Mouse (Mus musculus) MEL (cell line): ENCODE data around the gene B3gnt4. TPM values are rescaled to one million over a fixed set of nuclear protein-coding genes. Genes with fewer than 3 reads are reported as not detected.

Experiments used
- DNase-seq: peaks from one replicate; pipeline ENCODE4 v3.0.0; 2011; ENCODE audit warnings: low read depth, low spot score
- H3K27ac ChIP-seq: 2 replicates; pipeline ENCODE4 v1.5.1; 2012; ENCODE audit warnings: low read depth, mild to moderate bottlenecking, control low read depth, low read length, moderate library complexity; ENCODE audit not compliant: control insufficient read depth
- H3K27me3 ChIP-seq, 2 experiments: fragments of 150-350 bp in 1 of 2; sonication (generic) in 1 of 2; 2 replicates each; pipeline ENCODE4 v1.6.1; 2012; ENCODE audit warnings: low read length in 2 of 2, mild to moderate bottlenecking in 2 of 2, improper control_type of control experiment in 1 of 2, moderate library complexity in 1 of 2; ENCODE audit not compliant: insufficient read depth in 2 of 2, control insufficient read depth in 1 of 2
- H3K36me3 ChIP-seq, 2 experiments: 2 replicates each; pipeline ENCODE4 v1.6.1; 2012 to 2014; ENCODE audit warnings: low read length in 2 of 2, improper control_type of control experiment in 1 of 2, inconsistent platforms in 1 of 2, mild to moderate bottlenecking in 1 of 2; ENCODE audit not compliant: insufficient read depth in 2 of 2, control insufficient read depth in 1 of 2
- H3K4me1 ChIP-seq, 2 experiments: fragments of 150-350 bp in 1 of 2; sonication (generic) in 1 of 2; 2 replicates each; pipeline ENCODE4 v1.6.1; 2012; ENCODE audit warnings: low read length in 2 of 2, improper control_type of control experiment in 1 of 2, mild to moderate bottlenecking in 1 of 2; ENCODE audit not compliant: insufficient read depth in 2 of 2, control insufficient read depth in 1 of 2
- H3K4me3 ChIP-seq, 2 experiments: fragments of 150-350 bp in 1 of 2; sonication (generic) in 1 of 2; 2 replicates each; pipeline ENCODE4 v1.5.1; 2012; ENCODE audit warnings: low read depth in 2 of 2, low read length in 2 of 2, mild to moderate bottlenecking in 2 of 2, moderate library complexity in 2 of 2, control low read depth in 1 of 2, improper control_type of control experiment in 1 of 2; ENCODE audit not compliant: control insufficient read depth in 1 of 2, insufficient read depth in 1 of 2
- H3K79me2 ChIP-seq: 2 replicates; pipeline ENCODE4 v1.6.1; 2012; ENCODE audit warnings: mild to moderate bottlenecking, low read length, moderate library complexity; ENCODE audit not compliant: control insufficient read depth, poor library complexity, insufficient read depth
- H3K9ac ChIP-seq: 2 replicates; pipeline ENCODE4 v1.6.1; 2012; ENCODE audit warnings: low read depth, mild to moderate bottlenecking, control low read depth, low read length, moderate library complexity; ENCODE audit not compliant: control insufficient read depth, poor library complexity, severe bottlenecking
- H3K9me3 ChIP-seq: fragments of 150-350 bp; sonication (generic); replicated peaks from 2 replicates; pipeline ENCODE4 v1.6.1; 2012; ENCODE audit warnings: mild to moderate bottlenecking, low read length, improper control_type of control experiment, moderate library complexity; ENCODE audit not compliant: insufficient read depth
- CHD1 ChIP-seq: IDR thresholded peaks from 2 replicates; pipeline ENCODE4 v1.6.1; 2012; ENCODE audit warnings: low read depth, mild to moderate bottlenecking, inconsistent platforms, low read length, improper control_type of control experiment
- CHD2 ChIP-seq: IDR thresholded peaks from 2 replicates; pipeline ENCODE4 v1.6.1; 2011; ENCODE audit warnings: low read length, improper control_type of control experiment
- CTCF ChIP-seq, 3 experiments: IDR thresholded peaks in 2 of 3; conservative IDR thresholded peaks in 1 of 3; 2 replicates each; pipeline ENCODE4 v1.5.1; 2011 to 2012; ENCODE audit warnings: low read length in 3 of 3, low read depth in 2 of 3, mild to moderate bottlenecking in 2 of 3, improper control_type of control experiment in 1 of 3, inconsistent platforms in 1 of 3, mixed read lengths in 1 of 3, moderate library complexity in 1 of 3; ENCODE audit not compliant: control insufficient read depth in 1 of 3, insufficient read depth in 1 of 3, poor library complexity in 1 of 3, severe bottlenecking in 1 of 3
- EP300 ChIP-seq, 2 experiments: IDR thresholded peaks; 2 replicates each; pipeline ENCODE4 v1.6.1; 2011; ENCODE audit warnings: improper control_type of control experiment in 2 of 2, low read length in 2 of 2, low read depth in 1 of 2, mild to moderate bottlenecking in 1 of 2
- GABPA ChIP-seq: IDR thresholded peaks from 2 replicates; pipeline ENCODE4 v1.6.1; 2012; ENCODE audit warnings: low read depth, mild to moderate bottlenecking, inconsistent platforms, low read length, improper control_type of control experiment, moderate library complexity
- GATA1 ChIP-seq: IDR thresholded peaks from 2 replicates; pipeline ENCODE4 v1.6.1; 2011; ENCODE audit warnings: low read depth, low read length, improper control_type of control experiment
- HCFC1 ChIP-seq: IDR thresholded peaks from 2 replicates; pipeline ENCODE4 v1.6.1; 2012; ENCODE audit warnings: low read depth, mild to moderate bottlenecking, inconsistent platforms, low read length, improper control_type of control experiment, moderate library complexity
- JUND ChIP-seq: IDR thresholded peaks from 2 replicates; pipeline ENCODE4 v1.6.1; 2011; ENCODE audit warnings: low read depth, mild to moderate bottlenecking, improper control_type of control experiment, low read length
- MAX ChIP-seq: IDR thresholded peaks from 2 replicates; pipeline ENCODE4 v1.6.1; 2011; ENCODE audit warnings: low read length, improper control_type of control experiment
- MEF2A ChIP-seq: IDR thresholded peaks from 2 replicates; pipeline ENCODE4 v1.6.1; 2014; ENCODE audit warnings: low read depth, mild to moderate bottlenecking, inconsistent platforms, low read length, improper control_type of control experiment; ENCODE audit not compliant: poor library complexity, insufficient replicate concordance, severe bottlenecking; ENCODE audit errors: extremely low read depth
- MYB ChIP-seq: IDR thresholded peaks from 2 replicates; pipeline ENCODE4 v1.6.1; 2011; ENCODE audit warnings: mild to moderate bottlenecking, low read depth, low read length, improper control_type of control experiment
- MYC ChIP-seq: IDR thresholded peaks from 2 replicates; pipeline ENCODE4 v1.6.1; 2011; ENCODE audit warnings: low read depth, mild to moderate bottlenecking, low read length, improper control_type of control experiment, moderate library complexity
- NRF1 ChIP-seq: IDR thresholded peaks from 2 replicates; pipeline ENCODE4 v1.6.1; 2014; ENCODE audit warnings: low read depth, mild to moderate bottlenecking, inconsistent platforms, low read length, improper control_type of control experiment, moderate library complexity; ENCODE audit not compliant: poor library complexity, insufficient read depth, severe bottlenecking
- POLR2A ChIP-seq, 2 experiments: IDR thresholded peaks; 2 replicates each; pipeline ENCODE4 v1.6.1; 2011 to 2012; ENCODE audit warnings: low read length in 2 of 2, mild to moderate bottlenecking in 2 of 2, control low read depth in 1 of 2, improper control_type of control experiment in 1 of 2, low read depth in 1 of 2, moderate library complexity in 1 of 2; ENCODE audit not compliant: control insufficient read depth in 1 of 2, insufficient read depth in 1 of 2, poor library complexity in 1 of 2
- POLR2AphosphoS2 ChIP-seq: IDR thresholded peaks from 2 replicates; pipeline ENCODE4 v1.6.1; 2011; ENCODE audit warnings: low read length, improper control_type of control experiment
- POLR2AphosphoS5 ChIP-seq: IDR thresholded peaks from 2 replicates; pipeline ENCODE4 v1.6.1; 2012; ENCODE audit warnings: low read depth, borderline replicate concordance, mild to moderate bottlenecking, inconsistent platforms, low read length, moderate library complexity, mixed read lengths
- RAD21 ChIP-seq: IDR thresholded peaks from 2 replicates; pipeline ENCODE4 v1.6.1; 2011; ENCODE audit warnings: mild to moderate bottlenecking, low read depth, low read length, improper control_type of control experiment
- RCOR1 ChIP-seq: IDR thresholded peaks from 2 replicates; pipeline ENCODE4 v1.6.1; 2012; ENCODE audit warnings: low read depth, mild to moderate bottlenecking, inconsistent platforms, low read length, improper control_type of control experiment
- TAL1 ChIP-seq: IDR thresholded peaks from 2 replicates; pipeline ENCODE4 v1.6.1; 2012; ENCODE audit warnings: mild to moderate bottlenecking, inconsistent platforms, low read length, moderate library complexity, mixed read lengths
- UBTF ChIP-seq: IDR thresholded peaks from 2 replicates; pipeline ENCODE4 v1.6.1; 2012; ENCODE audit warnings: low read depth, mild to moderate bottlenecking, inconsistent platforms, low read length, improper control_type of control experiment, moderate library complexity, borderline replicate concordance; ENCODE audit not compliant: insufficient read depth
- ZKSCAN1 ChIP-seq: IDR thresholded peaks from 2 replicates; pipeline ENCODE4 v1.6.1; 2012; ENCODE audit warnings: low read depth, mild to moderate bottlenecking, inconsistent platforms, low read length, improper control_type of control experiment, moderate library complexity
- ZNF384 ChIP-seq: IDR thresholded peaks from 2 replicates; pipeline ENCODE4 v1.6.1; 2012; ENCODE audit warnings: low read depth, mild to moderate bottlenecking, inconsistent platforms, low read length, improper control_type of control experiment
- polyA plus RNA-seq, 2 experiments: library from polyadenylated mRNA; stranded (reverse) in 1 of 2; unstranded in 1 of 2; fragments of >175 nt in 1 of 2; fragments of >200 nt in 1 of 2; gene quantifications; 2 replicates each; pipeline versions ENCODE4 v1.2.1 to v1.2.4; 2012; ENCODE audit warnings: low replicate concordance in 2 of 2, low read depth in 1 of 2; ENCODE audit not compliant: insufficient read length in 2 of 2, insufficient read depth in 1 of 2, missing spikeins in 1 of 2
- total RNA-seq: library from RNA; depleted of rRNA; stranded (reverse); fragments of 300-350 nt; gene quantifications from 2 replicates; pipeline ENCODE4 v1.2.3, GENCODE M21; 2012

The B3gnt4 gene
- total and polyA plus RNA-seq, 3 experiments = 0.25 to 0.39 TPM; not detected in 1

DNA sequence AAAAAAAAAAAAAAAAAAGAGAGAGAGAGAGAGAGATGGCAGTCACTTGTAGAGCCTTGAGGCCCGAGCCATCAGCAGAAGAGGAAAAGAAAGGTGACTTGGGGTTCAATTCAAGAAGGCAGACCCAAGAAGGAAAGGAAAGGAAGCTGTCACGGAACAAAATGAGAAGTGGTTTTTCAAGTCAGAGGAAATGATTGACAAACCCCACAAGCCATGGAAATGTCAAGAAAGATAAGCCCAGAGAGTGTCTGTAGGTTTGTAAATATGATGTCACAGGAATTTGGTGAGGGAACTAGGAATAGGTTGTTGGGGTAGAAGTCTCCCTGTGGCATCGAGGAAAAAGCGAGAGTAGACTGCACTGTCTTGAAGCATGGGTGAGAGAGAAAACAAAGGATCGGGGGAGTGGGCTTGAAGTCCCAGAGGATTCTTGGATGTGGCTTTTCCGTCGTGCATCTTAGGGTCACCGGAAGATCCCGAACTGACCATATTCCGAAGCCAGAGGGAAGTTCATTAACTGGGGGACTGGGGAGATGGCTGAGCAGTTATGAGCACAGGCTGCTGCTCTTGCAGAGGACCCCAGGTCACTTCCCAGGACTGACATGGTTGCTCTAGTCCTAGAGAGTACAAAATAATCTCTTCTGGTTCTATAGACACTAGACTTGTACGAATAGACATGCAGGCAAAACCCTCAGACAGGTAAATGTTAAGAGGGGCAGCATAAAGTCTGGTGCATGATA, 22.4 kb upstream of the B3gnt4 start:
- H3K4me3 ChIP-seq = no peak overlapping the region
- 0 out of 2 replicates have a peak, but pooled peaks have one; percentile 18 for TF ChIP-seq ZNF384
- no peak for TF ChIP-seq UBTF
- H3K79me2 ChIP-seq = no peaks in the 10 kb centered on the region
- peak; percentile 30 for DNase-seq
- no peaks in the 10 kb centered on the region for H3K9me3 ChIP-seq
- H3K27ac ChIP-seq = no peak overlapping the region
- peaks cover 0 to 3% of the 10 kb centered on the region in 2 experiments; a peak in 3 of 4 replicates for H3K27me3 ChIP-seq
- no peaks in the 10 kb centered on the region; a peak in 1 of 4 replicates for H3K4me1 ChIP-seq
- H3K9ac ChIP-seq = no peak overlapping the region
- H3K36me3 ChIP-seq = no peaks in the 10 kb centered on the region

DNA sequence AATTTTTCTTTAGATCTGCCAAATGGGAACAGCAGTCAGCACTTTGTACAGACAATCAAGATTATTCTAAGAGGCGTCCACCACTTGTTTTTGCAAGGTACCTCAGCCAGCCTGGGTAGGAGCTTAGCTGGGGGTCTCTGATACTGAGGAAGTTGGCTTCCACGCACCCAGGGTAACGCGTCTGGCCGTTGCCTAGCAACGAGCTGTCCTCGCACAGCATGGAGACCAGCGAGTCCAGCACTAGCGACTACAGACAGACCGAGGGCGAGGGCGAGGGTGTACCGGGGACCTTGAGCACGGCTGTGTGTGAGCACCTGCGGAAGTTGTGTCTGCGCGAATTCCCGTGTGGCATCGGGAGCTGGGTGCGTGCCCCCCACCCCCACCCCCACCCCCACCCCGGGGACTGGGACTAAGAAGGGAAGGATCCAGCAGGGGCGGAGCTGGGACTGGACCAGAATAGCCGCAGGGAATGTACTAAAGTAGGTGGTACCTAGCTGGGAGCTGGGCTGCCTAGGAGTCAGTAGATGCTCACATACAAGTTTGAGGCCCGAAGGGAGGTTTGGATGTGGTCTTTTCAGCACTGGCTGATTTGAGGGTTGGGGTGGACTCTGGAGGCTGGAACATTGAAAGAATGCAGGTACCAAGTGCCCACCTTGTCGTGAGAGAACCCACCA, 21.0 kb upstream of the B3gnt4 start, which contains the start of the genes Lrrc43 and Il31:
Gene Lrrc43, plus strand, starts transcription at position 194 of the 674 bp plus-strand sequence.
Gene Il31, minus strand, starts transcription at position 378 of the 674 bp plus-strand sequence.
- Histone ChIP-seq H3K9me3 (no peaks in the 10 kb centered on the region), H3K4me3 (no peak within 1 kb of the TSS), H3K27ac (no peak within 1 kb of the TSS), H3K79me2 (no peaks in the 10 kb centered on the region), H3K9ac (no peak within 1 kb of the TSS), H3K4me1 (no peaks in the 10 kb centered on the region; a peak in 1 of 4 replicates), H3K36me3 (no peaks in the 10 kb centered on the region), H3K27me3 (no peaks in the 10 kb centered on the region; a peak in 2 of 4 replicates)
- TF ChIP-seq TAL1 (no peak), EP300 (IDR thresholded peaks at IDR 0.05; ENCODE audit: low read depth in 1 of 2, low read length in 2 of 2) (no peak), POLR2AphosphoS2 (no peak), RAD21 (no peak), CHD2 (no peak), MEF2A (no peak), CHD1 (no peak), HCFC1 (no peak), GABPA (no peak), GATA1 (no peak), POLR2A (IDR thresholded peaks at IDR 0.05; ENCODE audit: control insufficient read depth in 1 of 2, insufficient read depth in 1 of 2, low read depth in 1 of 2, low read length in 2 of 2, poor library complexity in 1 of 2) (no peak), JUND (no peak), MYC (no peak), ZKSCAN1 (no peak), RCOR1 (no peak), MAX (no peak), CTCF (IDR thresholded peaks at IDR 0.05 in 2 of 3, conservative IDR thresholded peaks at IDR 0.05 in 1 of 3; ENCODE audit: control insufficient read depth in 1 of 3, insufficient read depth in 1 of 3, low read depth in 2 of 3, low read length in 3 of 3, poor library complexity in 1 of 3, severe bottlenecking in 1 of 3) (no peak), MYB (no peak), NRF1 (no peak), POLR2AphosphoS5 (no peak)
- no peak for DNase-seq
